Mouse (Mus musculus) embryonic facial prominence, embryonic 14.5 days (tissue): ENCODE measurements around the gene Ispd. TPM values are rescaled to one million over a fixed set of nuclear protein-coding genes. Genes with fewer than 3 reads are reported as not detected.
"Not testable (repeated sequence)": the region's sequence is repeated elsewhere in the genome, so short reads cannot be mapped to it uniquely, and the experiment has no call there.

ENCODE experiments used
- ATAC-seq: fragments of 200-750 bp; cut with Nextera tagmentation; 2 replicates; pipeline ENCODE4 v1.8.0; 2017; ENCODE audit warnings: low read depth, moderate number of reproducible peaks, moderate TSS enrichment
- DNase-seq: peaks from one replicate; pipeline ENCODE4 v3.0.0-alpha.2; 2015; ENCODE audit warnings: low spot score
- H3K27ac ChIP-seq: fragments of 300-500 bp; sonication (generic); replicated peaks from 2 replicates; pipeline ENCODE4 v1.5.1; 2014; ENCODE audit warnings: low read depth, mild to moderate bottlenecking, low read length, moderate library complexity
- H3K27me3 ChIP-seq: fragments of 300-500 bp; sonication (generic); replicated peaks from 2 replicates; pipeline ENCODE4 v1.6.1; 2014; ENCODE audit warnings: low read length; ENCODE audit not compliant: control insufficient read depth, insufficient read depth
- H3K36me3 ChIP-seq: fragments of 300-500 bp; sonication (generic); 2 replicates; pipeline ENCODE4 v1.6.1; 2014; ENCODE audit warnings: low read length, mixed read lengths; ENCODE audit not compliant: control insufficient read depth, insufficient read depth
- H3K4me1 ChIP-seq: fragments of 300-500 bp; sonication (generic); 2 replicates; pipeline ENCODE4 v1.6.1; 2014; ENCODE audit warnings: antibody characterized with exemption, low read length; ENCODE audit not compliant: control insufficient read depth, insufficient read depth
- H3K4me2 ChIP-seq: fragments of 300-500 bp; sonication (generic); 2 replicates; pipeline ENCODE4 v1.6.1; 2014; ENCODE audit warnings: low read depth, mild to moderate bottlenecking, low read length, moderate library complexity, mixed read lengths
- H3K4me3 ChIP-seq: fragments of 300-500 bp; sonication (generic); 2 replicates; pipeline ENCODE4 v1.5.1; 2014; ENCODE audit warnings: low read depth, mild to moderate bottlenecking, low read length
- H3K9ac ChIP-seq: fragments of 300-500 bp; sonication (generic); 2 replicates; pipeline ENCODE4 v1.6.1; 2014; ENCODE audit warnings: low read depth, mild to moderate bottlenecking, low read length, moderate library complexity, mixed read lengths
- H3K9me3 ChIP-seq: fragments of 300-500 bp; sonication (generic); 2 replicates; pipeline ENCODE4 v1.6.1; 2016; ENCODE audit warnings: low read length; ENCODE audit not compliant: control insufficient read depth
- WGBS: fragments of 180-500 bp; shearing (Covaris S2); extraction: QIAGEN DNeasy Blood & Tissue Kit; methylation state at CpG from one replicate; pipeline ENCODE4 v1.1.7; 2014; 5-methylcytosine and 5-hydroxymethylcytosine counted together
- polyA plus RNA-seq: library from polyadenylated mRNA; unstranded; fragments of >200 nt; fragmentation: Nextera tagmentation; extraction: Ambion mirVana; gene quantifications from 2 replicates; pipeline ENCODE4 v1.2.1, GENCODE M21; 2014

Gene Ispd
- polyA plus RNA-seq, 1 experiment from 2014 or later, result 11.4 TPM

DNA sequence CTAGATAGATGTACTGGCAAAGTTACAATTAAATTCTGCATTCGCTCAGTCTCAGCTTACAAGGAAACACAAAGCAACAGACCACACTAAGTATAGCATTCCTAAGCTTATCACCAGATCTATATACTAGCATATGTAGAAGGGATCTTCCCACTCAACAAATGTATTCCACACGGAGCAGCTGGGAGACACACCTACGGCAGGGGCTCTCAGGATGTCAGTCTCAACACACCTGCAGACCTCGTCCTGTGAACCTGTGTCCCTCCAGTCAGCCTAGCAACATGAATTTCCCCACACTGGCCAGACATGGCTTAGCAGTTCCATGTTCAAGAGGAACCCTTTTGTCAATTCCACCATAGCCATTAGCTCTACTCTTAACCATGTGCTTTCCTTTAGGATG is 4.9 kb upstream of the Ispd start:
- H3K9me3 ChIP-seq, H3K27ac ChIP-seq, DNase-seq, ATAC-seq, H3K9ac ChIP-seq, H3K4me3 ChIP-seq, H3K4me2 ChIP-seq, H3K4me1 ChIP-seq, H3K36me3 ChIP-seq, H3K27me3 ChIP-seq: not testable (repeated sequence)
- WGBS, result 59% methylated on average over 3 of the region's 4 CpGs

DNA sequence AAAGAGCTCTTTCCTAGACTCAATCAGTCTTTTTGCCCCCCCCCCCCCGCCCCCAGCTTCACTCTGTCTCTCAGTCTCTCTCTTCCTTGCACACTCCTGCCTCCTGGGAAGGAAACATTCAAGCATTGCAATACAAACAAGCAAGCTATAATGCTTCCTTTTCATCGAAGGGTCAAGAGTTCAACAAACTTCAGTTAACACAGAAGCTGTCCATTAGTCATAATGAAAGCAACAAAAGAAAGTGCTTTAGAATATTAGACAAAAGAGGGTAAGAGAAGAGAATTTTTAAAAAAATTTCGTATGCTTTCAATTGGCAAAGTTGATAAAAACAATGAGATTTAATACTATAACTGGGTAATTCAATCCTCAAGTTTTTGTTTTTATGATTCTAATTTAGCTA is 996 bp upstream of the Ispd start:
- Histone ChIP-seq H3K27ac (no peak overlapping the region), H3K9me3 (no peaks in the 10 kb centered on the region), H3K4me3 (no peak overlapping the region), H3K27me3 (no peaks in the 10 kb centered on the region), H3K4me2 (no peak overlapping the region), H3K36me3 (no peaks in the 10 kb centered on the region), H3K4me1 (peaks cover 20% of the 10 kb centered on the region), H3K9ac (no peak overlapping the region)
- ATAC-seq, result no peak
- DNase-seq, result no peak
- WGBS, result 42% methylated on average over 3 of the region's 3 CpGs

DNA sequence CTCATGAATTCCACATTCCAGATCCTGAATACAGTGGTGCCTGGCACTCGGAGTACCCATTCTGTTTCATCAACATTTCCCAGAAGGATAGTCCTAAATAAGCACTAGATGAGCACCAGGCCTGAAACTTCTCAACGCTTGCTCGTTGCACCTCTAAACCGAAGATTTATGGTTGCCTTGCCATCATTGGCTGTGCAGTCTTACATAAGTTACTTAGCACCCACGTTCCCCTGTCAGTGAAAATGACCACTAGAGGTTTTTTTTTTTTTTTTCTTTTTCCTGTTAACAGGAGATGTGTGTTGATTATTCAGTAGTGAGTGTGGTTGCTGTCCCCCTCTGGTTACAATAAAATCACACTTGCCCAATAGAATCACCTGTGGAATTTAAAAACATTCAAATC is 444 bp upstream of the Ispd start:
- Histone ChIP-seq H3K27me3 (no peaks in the 10 kb centered on the region), H3K36me3 (no peaks in the 10 kb centered on the region), H3K4me2 (peak overlapping the region; percentile 85), H3K9ac (no peak overlapping the region; the same call in 1 of the 2 replicates), H3K9me3 (no peaks in the 10 kb centered on the region), H3K4me1 (peaks cover 22% of the 10 kb centered on the region), H3K27ac (peak overlapping the region; percentile 98), H3K4me3 (no peak overlapping the region)
- no peak for DNase-seq
- no peak for ATAC-seq
- 64% methylated on average over 5 of the region's 5 CpGs for WGBS

DNA sequence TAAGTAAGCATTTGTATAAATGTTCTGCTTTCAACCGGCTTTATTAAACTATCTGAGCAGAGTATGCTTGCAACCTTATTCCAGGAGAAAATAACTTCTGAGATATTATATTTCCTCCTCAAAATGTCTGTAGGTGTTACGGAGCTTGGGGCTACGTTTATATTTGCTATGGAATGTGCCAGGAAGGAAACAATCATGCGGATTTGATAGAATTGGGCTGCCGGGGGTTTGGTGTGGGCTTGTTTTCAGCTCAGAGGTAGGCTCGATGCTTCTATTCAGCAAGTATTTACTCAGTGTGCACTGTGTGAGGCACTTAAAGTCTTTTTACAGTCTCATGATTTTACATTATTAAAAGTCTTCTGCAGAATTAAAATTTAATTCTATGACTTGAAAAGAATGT is 4.1 kb downstream of the Ispd start:
- Histone ChIP-seq H3K9me3 (no peaks in the 10 kb centered on the region), H3K4me3 (no peak overlapping the region), H3K36me3 (no peaks in the 10 kb centered on the region), H3K27ac (peak overlapping the region; percentile 28; the same call in 1 of the 2 replicates), H3K4me1 (peaks cover 22% of the 10 kb centered on the region), H3K4me2 (no peak overlapping the region), H3K27me3 (no peaks in the 10 kb centered on the region), H3K9ac (no peak overlapping the region)
- DNase-seq (peak; percentile 66), ATAC-seq (no peak)
- WGBS, result 19% methylated on average over 6 of the region's 6 CpGs

DNA sequence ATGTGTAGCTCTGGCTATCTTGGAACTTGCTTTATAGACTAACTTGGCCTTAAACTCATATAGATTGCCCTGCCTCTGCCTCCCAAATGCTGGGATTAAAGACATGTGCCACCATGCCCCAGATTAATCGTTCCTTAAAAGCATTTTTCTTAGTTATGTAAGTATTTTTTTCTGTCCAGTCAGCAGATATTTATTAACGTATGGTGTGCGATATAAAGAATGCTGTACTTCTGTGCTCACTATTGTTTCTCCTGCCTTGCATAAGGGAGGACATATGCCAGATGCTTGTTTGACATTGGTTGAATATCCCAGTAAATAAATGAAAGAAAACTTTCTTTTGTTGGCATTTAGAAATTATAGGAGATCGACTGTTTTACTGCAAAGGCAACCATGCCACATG is 5.7 kb downstream of the Ispd start:
- Histone ChIP-seq H3K9ac (no peak overlapping the region), H3K4me3 (no peak overlapping the region), H3K9me3 (no peaks in the 10 kb centered on the region), H3K4me1 (peaks cover 12% of the 10 kb centered on the region), H3K36me3 (no peaks in the 10 kb centered on the region; the same call in 1 of the 2 replicates), H3K27me3 (no peaks in the 10 kb centered on the region), H3K4me2 (no peak overlapping the region), H3K27ac (no peak overlapping the region)
- WGBS, result 84% methylated on average over 4 of the region's 4 CpGs
- ATAC-seq (no peak), DNase-seq (no peak)

DNA sequence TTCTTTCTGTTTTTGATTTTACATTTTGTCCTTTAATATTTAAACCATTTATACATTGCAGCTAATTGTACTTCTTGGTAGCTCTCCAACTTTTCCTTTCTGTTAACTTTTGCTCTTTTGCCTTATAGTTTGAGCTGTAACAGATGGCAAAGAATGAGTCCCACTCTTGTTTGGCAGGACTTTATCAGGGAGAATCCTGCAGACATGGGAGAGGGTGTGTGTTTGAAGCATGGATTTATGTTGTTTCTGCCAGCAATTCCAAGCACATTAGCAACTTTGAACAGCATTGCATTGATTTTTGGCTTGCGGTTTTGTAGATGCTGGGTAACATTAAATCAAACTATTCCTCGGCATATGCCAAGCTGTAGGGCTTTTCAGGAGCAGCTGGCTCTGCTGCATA is 13.9 kb downstream of the Ispd start:
- Histone ChIP-seq H3K4me3 (no peak overlapping the region), H3K4me2 (no peak overlapping the region), H3K9me3 (peaks cover 14% of the 10 kb centered on the region; the same call in 1 of the 2 replicates), H3K4me1 (no peaks in the 10 kb centered on the region), H3K27ac (0 out of 2 replicates have a peak overlapping the region, but pooled peaks have one; percentile 0), H3K9ac (no peak overlapping the region), H3K27me3 (no peaks in the 10 kb centered on the region), H3K36me3 (peaks cover 8% of the 10 kb centered on the region; the same call in 1 of the 2 replicates)
- no peak for ATAC-seq
- 77% methylated on average over 2 of the region's 2 CpGs for WGBS
- DNase-seq, result peak; percentile 84

DNA sequence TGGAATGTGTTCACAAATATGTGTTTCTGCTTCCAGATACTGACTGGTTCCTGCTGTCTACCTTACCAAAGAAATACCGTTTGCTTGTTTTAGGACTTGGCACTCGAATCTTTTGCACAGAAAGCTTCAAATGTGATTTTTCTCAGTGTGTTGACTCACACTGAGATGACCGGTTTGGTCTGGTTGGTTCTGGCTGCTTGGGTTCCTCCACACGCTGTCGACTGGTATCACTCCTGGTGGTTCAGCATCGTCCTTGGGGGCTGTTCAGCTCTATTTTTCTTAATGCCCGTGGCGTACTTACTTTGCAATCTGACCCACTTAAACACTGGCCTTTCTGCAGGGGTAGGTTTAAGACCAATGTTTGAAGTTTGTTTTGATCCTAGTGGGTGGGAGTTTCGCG is 42.4 kb downstream of the Ispd start:
- H3K27me3 ChIP-seq, result no peaks in the 10 kb centered on the region
- no peak overlapping the region for H3K4me2 ChIP-seq
- no peaks in the 10 kb centered on the region for H3K36me3 ChIP-seq
- H3K9me3 ChIP-seq, result no peaks in the 10 kb centered on the region
- no peak overlapping the region for H3K9ac ChIP-seq
- WGBS, result 44% methylated on average over 10 of the region's 10 CpGs
- H3K27ac ChIP-seq, result no peak overlapping the region
- H3K4me3 ChIP-seq, result no peak overlapping the region
- H3K4me1 ChIP-seq, result no peaks in the 10 kb centered on the region
- ATAC-seq, result no peak
- DNase-seq, result peak; percentile 39

DNA sequence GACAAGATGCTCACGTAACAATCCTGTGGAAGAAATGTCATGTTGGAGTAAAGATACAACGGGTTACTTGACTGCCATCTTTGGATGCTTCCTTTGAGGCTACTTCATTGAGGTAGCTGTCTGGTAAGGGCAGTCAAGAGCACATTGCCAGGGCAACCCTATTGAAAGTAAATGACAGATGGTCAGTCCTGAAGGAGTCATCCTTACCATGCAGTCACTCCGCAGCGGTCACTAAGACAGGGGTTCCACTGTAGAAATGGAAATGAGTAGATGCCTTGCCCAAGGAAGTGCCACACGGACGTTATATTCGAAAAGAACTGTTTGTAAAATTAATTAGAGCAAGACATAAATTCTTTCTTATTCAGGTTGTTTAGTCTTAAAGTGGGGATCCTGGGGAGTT is 44.0 kb downstream of the Ispd start:
- H3K27me3 ChIP-seq, result no peaks in the 10 kb centered on the region
- no peaks in the 10 kb centered on the region for H3K9me3 ChIP-seq
- no peaks in the 10 kb centered on the region for H3K4me1 ChIP-seq
- 93% methylated on average over 7 of the region's 7 CpGs for WGBS
- no peaks in the 10 kb centered on the region for H3K36me3 ChIP-seq
- H3K4me3 ChIP-seq, result no peak overlapping the region
- no peak overlapping the region for H3K27ac ChIP-seq
- H3K4me2 ChIP-seq, result no peak overlapping the region
- DNase-seq (no peak), ATAC-seq (no peak)
- no peak overlapping the region for H3K9ac ChIP-seq

DNA sequence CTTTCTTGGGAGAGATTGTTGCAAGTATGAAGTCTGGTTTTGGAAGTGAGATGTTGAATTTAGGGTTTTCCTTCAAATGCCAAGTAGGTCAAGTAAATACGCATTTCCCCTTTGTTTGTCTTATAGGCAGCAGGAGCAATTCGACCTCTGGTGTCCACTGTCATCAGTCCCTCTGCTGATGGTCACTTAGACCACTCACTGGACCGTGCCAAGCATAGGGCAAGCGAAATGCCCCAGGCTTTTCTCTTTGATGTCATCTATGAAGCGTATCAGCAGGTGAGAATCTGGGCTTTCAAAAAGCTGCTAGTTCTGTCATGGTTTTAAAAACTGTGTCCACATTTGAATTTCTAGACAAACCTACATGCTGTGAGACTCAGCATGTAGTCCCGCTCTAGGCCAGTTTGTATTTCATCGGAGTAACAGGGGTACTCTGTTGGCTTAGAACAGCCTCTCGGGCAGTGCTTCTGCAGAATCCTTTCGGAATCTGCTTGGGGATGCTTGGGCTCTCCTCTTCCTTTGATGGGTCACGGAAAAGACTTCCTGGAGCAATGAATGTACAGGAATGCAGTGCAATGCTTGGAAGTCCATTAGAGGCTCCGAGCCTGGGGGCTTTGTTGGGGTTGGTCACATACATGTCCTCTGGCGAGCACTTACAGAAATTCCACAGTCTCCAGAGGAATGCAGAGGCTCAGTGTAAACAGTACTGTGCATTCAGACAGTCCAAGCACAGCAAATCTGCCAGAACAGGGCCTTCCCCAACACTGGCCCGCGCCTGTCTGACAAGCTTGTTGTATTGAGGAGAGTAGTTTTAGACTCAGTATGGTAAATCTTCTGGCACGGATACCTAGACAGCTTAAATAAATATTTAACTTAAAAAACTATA is 45.2 kb downstream of the Ispd start:
- Histone ChIP-seq H3K36me3 (no peaks in the 10 kb centered on the region), H3K4me3 (no peak overlapping the region), H3K4me2 (no peak overlapping the region), H3K9ac (no peak overlapping the region), H3K27ac (no peak overlapping the region), H3K27me3 (no peaks in the 10 kb centered on the region), H3K4me1 (no peaks in the 10 kb centered on the region), H3K9me3 (no peaks in the 10 kb centered on the region)
- DNase-seq (peak; percentile 68), ATAC-seq (peak; percentile 79)
- 54% methylated on average over 15 of the region's 15 CpGs for WGBS
